In the genomic region with DNA sequence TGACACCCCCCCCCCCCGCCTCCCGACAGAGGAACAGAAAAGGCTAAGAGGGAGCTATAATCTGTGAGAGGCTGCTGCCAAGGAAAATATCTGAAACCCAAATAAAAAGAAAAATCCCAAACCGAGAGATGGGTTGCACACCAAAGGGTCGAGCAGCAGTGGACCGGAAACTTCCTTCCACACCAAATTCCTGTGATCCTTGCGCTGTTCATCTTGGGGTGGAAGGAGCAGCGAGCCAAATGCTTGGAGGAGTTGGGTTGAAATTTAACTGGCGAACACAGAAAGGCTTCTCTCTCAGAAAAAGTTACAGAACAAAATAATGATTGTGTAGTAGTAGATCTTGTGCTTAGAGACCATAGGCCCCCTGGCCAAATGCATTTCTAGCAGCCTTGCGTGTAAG, we compare ENCODE assay signal across 15 mouse cellular contexts. TPM values are rescaled to one million over a fixed set of nuclear protein-coding genes. Genes with fewer than 3 reads are reported as not detected.
DNase-seq lines count a peak whose midpoint lies in the region; ATAC-seq and TF ChIP-seq lines count a peak whose summit lies in the region.
"Had no signal": no experiment of that assay in that cellular context is flagged by ENCODE, and none has a peak within 500 bp of the region (broad histone marks: within the 10 kb centered on the region; RNA-seq: fewer than 3 reads in every experiment).

No protein-coding gene starts in this region.

- H3K4me3 ChIP-seq in hindbrain, embryonic 14.5 days (replicated peaks; ENCODE audit: low read length): no peak overlapping the region
- H3K4me3 ChIP-seq in hindbrain, embryonic 16.5 days (ENCODE audit: low read length): no peak overlapping the region
- H3K4me3 ChIP-seq in kidney, adult 2 months (ENCODE audit: insufficient read depth, low read depth, low read length): no peak overlapping the region
- H3K4me3 ChIP-seq: liver, embryonic 13.5 days had no signal

- no peaks in the 10 kb centered on the region for H3K9me3 ChIP-seq in hindbrain, embryonic 14.5 days (ENCODE audit: control insufficient read depth, low read length)
- H3K9me3 ChIP-seq in hindbrain, embryonic 16.5 days (ENCODE audit: control insufficient read depth, low read length): no peaks in the 10 kb centered on the region
- H3K9me3 ChIP-seq: liver, embryonic 13.5 days had no signal

- 52% methylated on average over 9 of the region's 9 CpGs for WGBS in hindbrain, embryonic 14.5 days
- 59% methylated on average over 9 of the region's 9 CpGs for WGBS in hindbrain, embryonic 16.5 days
- WGBS in kidney, adult 2 months: 21% methylated on average over 9 of the region's 9 CpGs

- peaks cover 19% of the 10 kb centered on the region for H3K4me1 ChIP-seq in hindbrain, embryonic 14.5 days (replicated peaks; ENCODE audit: control insufficient read depth, insufficient read depth, low read length)
- peaks cover 17% of the 10 kb centered on the region for H3K4me1 ChIP-seq in hindbrain, embryonic 16.5 days (ENCODE audit: control insufficient read depth, insufficient read depth, low read depth, low read length)
- H3K4me1 ChIP-seq in kidney, adult 2 months (ENCODE audit: control insufficient read depth, insufficient read depth, low read length): 0 out of 2 replicates have a peak, but pooled peaks cover 4% of the 10 kb centered on the region

- H3K9ac ChIP-seq in hindbrain, embryonic 14.5 days: no peak overlapping the region
- no peak overlapping the region for H3K9ac ChIP-seq in hindbrain, embryonic 16.5 days (ENCODE audit: low read depth, low read length)
- H3K9ac ChIP-seq: liver, embryonic 13.5 days had no signal

- no peak for ATAC-seq in hindbrain, embryonic 14.5 days (ENCODE audit: low FRiP score)
- ATAC-seq in hindbrain, embryonic 16.5 days: no peak
- peak; percentile 16 for ATAC-seq in Patski

- DNase-seq in hindbrain, embryonic 14.5 days (ENCODE audit: low spot score): no peak
- DNase-seq in Patski (ENCODE audit: low read depth, low spot score): no peak
- peak; percentile 78 for DNase-seq in kidney, adult 2 months
- DNase-seq in kidney, postnatal 25 days: peak; percentile 57 to 71
- DNase-seq in left cerebral cortex, postnatal 14 days (ENCODE audit: low spot score in 2 of 2): no peak
- DNase-seq in gastrocnemius, postnatal 4 days (ENCODE audit: low spot score in 2 of 2): no peak
- DNase-seq: heart, adult 11 months; liver, embryonic 13.5 days had no signal

- POLR2A ChIA-PET in Patski (lab: Charles Lee): interaction anchor here (0.6 kb wide), 1 partner anchor 143 kb away, joined by 5 read pairs; no protein-coding TSS in a partner anchor

- no peaks in the 10 kb centered on the region for H3K27me3 ChIP-seq in hindbrain, embryonic 14.5 days (ENCODE audit: control insufficient read depth, insufficient read depth, low read length)
- H3K27me3 ChIP-seq in hindbrain, embryonic 16.5 days (replicated peaks; ENCODE audit: control insufficient read depth, insufficient read depth, low read length): no peaks in the 10 kb centered on the region
- H3K27me3 ChIP-seq in Patski: no peaks in the 10 kb centered on the region
- no peaks in the 10 kb centered on the region for H3K27me3 ChIP-seq in kidney, adult 2 months (replicated peaks; ENCODE audit: control insufficient read depth, insufficient read depth, low read length)
- H3K27me3 ChIP-seq: liver, embryonic 13.5 days had no signal

- H3K4me2 ChIP-seq in hindbrain, embryonic 14.5 days (replicated peaks): no peak overlapping the region
- H3K4me2 ChIP-seq in hindbrain, embryonic 16.5 days (ENCODE audit: low read length): no peak overlapping the region
- H3K4me2 ChIP-seq: liver, embryonic 13.5 days had no signal

- CTCF ChIA-PET in Patski (lab: Charles Lee): interaction anchor here (0.6 kb wide), 1 partner anchor 727 kb away, joined by 3 read pairs; no protein-coding TSS in a partner anchor

- no peaks in the 10 kb centered on the region for H3K36me3 ChIP-seq in hindbrain, embryonic 14.5 days (replicated peaks; ENCODE audit: control insufficient read depth, insufficient read depth)
- H3K36me3 ChIP-seq in hindbrain, embryonic 16.5 days (ENCODE audit: control insufficient read depth, insufficient read depth, low read length): no peaks in the 10 kb centered on the region
- no peaks in the 10 kb centered on the region for H3K36me3 ChIP-seq in kidney, adult 2 months (ENCODE audit: control insufficient read depth, insufficient read depth, low read length)
- H3K36me3 ChIP-seq: liver, embryonic 13.5 days had no signal

- in situ Hi-C loops in Patski (cut with MboI; ENCODE audit: low pct_unique_long_range_greater_than_20kb): no loop called here

- TF ChIP-seq CTCF in Patski (IDR thresholded peaks at IDR 0.05): no peak
- no peak for TF ChIP-seq CTCF in kidney, adult 2 months (conservative IDR thresholded peaks at IDR 0.05; ENCODE audit: insufficient read depth, insufficient read length, low read depth, low read length)

- no peak for TF ChIP-seq POLR2A in kidney, adult 2 months (IDR thresholded peaks at IDR 0.05; ENCODE audit: low read depth, low read length)

- peak overlapping the region; percentile 53 for H3K27ac ChIP-seq in hindbrain, embryonic 14.5 days
- H3K27ac ChIP-seq in hindbrain, embryonic 16.5 days (ENCODE audit: low read depth, low read length): no peak overlapping the region
- H3K27ac ChIP-seq in kidney, adult 2 months (ENCODE audit: insufficient read depth, low read depth, low read length): no peak overlapping the region
- H3K27ac ChIP-seq: liver, embryonic 13.5 days; stomach, postnatal 0 days had no signal

- intact Hi-C loops in left cerebral cortex, postnatal 14 days (cut with DNase I): no loop called here

RNA-seq across cellular contexts. Expression of a gene that starts 51.1 kb away (rescaled TPM):
- not detected in 2 replicates for polyA plus RNA-seq in hindbrain, embryonic 14.5 days (2014; fragmentation: Nextera tagmentation; extraction: Ambion mirVana)
- polyA plus RNA-seq in hindbrain, embryonic 16.5 days (2015; fragmentation: Nextera tagmentation; extraction: Ambion mirVana): not detected in 2 replicates
- polyA plus RNA-seq in Patski (2021): not detected
- polyA plus RNA-seq in kidney, adult 2 months (2012; rRNA removed): not detected in 2 replicates
- not detected for total RNA-seq in left cerebral cortex, postnatal 14 days (2021)
- total RNA-seq in gastrocnemius, postnatal 4 days (2021): not detected
- total RNA-seq: common myeloid progenitor, adult 5-6 weeks; gastrocnemius, adult 18-20 months; heart, postnatal 10 days; left cerebral cortex, postnatal 10 days had no signal
- polyA plus RNA-seq: forebrain, embryonic 14.5 days; liver, embryonic 13.5 days; stomach, postnatal 0 days had no signal

RNA-seq across cellular contexts. Expression of a gene that starts 55.5 kb away (rescaled TPM):
- polyA plus RNA-seq in hindbrain, embryonic 14.5 days (2014; fragmentation: Nextera tagmentation; extraction: Ambion mirVana): 10.6 and 11.3 TPM in 2 replicates
- polyA plus RNA-seq in hindbrain, embryonic 16.5 days (2015; fragmentation: Nextera tagmentation; extraction: Ambion mirVana): 6.2 and 7.7 TPM in 2 replicates
- 68.5 TPM for polyA plus RNA-seq in Patski (2021)
- polyA plus RNA-seq in kidney, adult 2 months (2012; rRNA removed): 23.4 and 23.9 TPM in 2 replicates
- total RNA-seq in left cerebral cortex, postnatal 14 days (2021): 10 to 100 TPM; 47.1 to 52.9 TPM
- total RNA-seq in gastrocnemius, postnatal 4 days (2021): 10 to 100 TPM; 53.6 to 55.8 TPM

Comparison
In these comparisons a context has a peak if more than half of its experiments do, and no peak if none do; other contexts are left out.
1. DNase-seq: peak in kidney, adult 2 months (single experiment) and kidney, postnatal 25 days (2 of 2); none in hindbrain, embryonic 14.5 days (single experiment), Patski (single experiment), left cerebral cortex, postnatal 14 days (0 of 2) and gastrocnemius, postnatal 4 days (0 of 2).